Mouse (Mus musculus) forebrain, embryonic 16.5 days (tissue): ENCODE data around the gene Prkca. TPM values are rescaled to one million over a fixed set of nuclear protein-coding genes. Genes with fewer than 3 reads are reported as not detected.

ENCODE experiments used
- ATAC-seq: fragments of 200-750 bp; cut with Nextera tagmentation; 2 replicates; pipeline ENCODE4 v1.8.0; 2017; ENCODE audit warnings: mild to moderate bottlenecking, moderate library complexity
- H3K27ac ChIP-seq: fragments of 300-500 bp; sonication (generic); 2 replicates; pipeline ENCODE4 v1.5.1; 2014; ENCODE audit warnings: low read length, control low read depth
- H3K27me3 ChIP-seq: fragments of 300-500 bp; sonication (generic); replicated peaks from 2 replicates; pipeline ENCODE4 v1.6.1; 2014; ENCODE audit warnings: low read length; ENCODE audit not compliant: control insufficient read depth, insufficient read depth
- H3K36me3 ChIP-seq: fragments of 300-500 bp; sonication (generic); 2 replicates; pipeline ENCODE4 v1.6.1; 2014; ENCODE audit not compliant: control insufficient read depth, insufficient read depth
- H3K4me1 ChIP-seq: fragments of 300-500 bp; sonication (generic); replicated peaks from 2 replicates; pipeline ENCODE4 v1.6.1; 2014; ENCODE audit warnings: low read length; ENCODE audit not compliant: control insufficient read depth, insufficient read depth
- H3K4me2 ChIP-seq: fragments of 300-500 bp; sonication (generic); 2 replicates; pipeline ENCODE4 v1.6.1; 2014; ENCODE audit warnings: mild to moderate bottlenecking, low read length, control low read depth
- H3K4me3 ChIP-seq: fragments of 300-500 bp; sonication (generic); replicated peaks from 2 replicates; pipeline ENCODE4 v1.5.1; 2014; ENCODE audit warnings: mild to moderate bottlenecking, low read length, control low read depth
- H3K9ac ChIP-seq: fragments of 300-500 bp; sonication (generic); replicated peaks from 2 replicates; pipeline ENCODE4 v1.6.1; 2014; ENCODE audit warnings: low read depth, low read length, control low read depth
- H3K9me3 ChIP-seq: fragments of 300-500 bp; sonication (generic); 2 replicates; pipeline ENCODE4 v1.6.1; 2016; ENCODE audit warnings: low read length; ENCODE audit not compliant: control insufficient read depth
- WGBS: fragments of 180-500 bp; shearing (Covaris S2); extraction: QIAGEN DNeasy Blood & Tissue Kit; methylation state at CpG from one replicate; pipeline ENCODE4 v1.1.7; 2014; 5-methylcytosine and 5-hydroxymethylcytosine counted together
- polyA plus RNA-seq: library from polyadenylated mRNA; unstranded; fragments of >200 nt; fragmentation: Nextera tagmentation; extraction: Ambion mirVana; gene quantifications from 2 replicates; pipeline ENCODE4 v1.2.1, GENCODE M21; 2015

Prkca gene
- polyA plus RNA-seq, 1 experiment from 2014 or later = 7.5 TPM

- 91% methylated on average over 10 of the region's 10 CpGs for WGBS
- Histone ChIP-seq H3K9ac (no peak overlapping the region), H3K4me3 (no peak overlapping the region), H3K36me3 (no peaks in the 10 kb centered on the region), H3K9me3 (no peaks in the 10 kb centered on the region), H3K27ac (no peak overlapping the region), H3K27me3 (no peaks in the 10 kb centered on the region), H3K4me1 (0 out of 2 replicates have a peak, but pooled peaks cover 4% of the 10 kb centered on the region), H3K4me2 (no peak overlapping the region)
- no peak for ATAC-seq
Measured at GRCm38 (mm10) chr11:108036339-108036738, 307.4 kb downstream of the Prkca start.

DNA sequence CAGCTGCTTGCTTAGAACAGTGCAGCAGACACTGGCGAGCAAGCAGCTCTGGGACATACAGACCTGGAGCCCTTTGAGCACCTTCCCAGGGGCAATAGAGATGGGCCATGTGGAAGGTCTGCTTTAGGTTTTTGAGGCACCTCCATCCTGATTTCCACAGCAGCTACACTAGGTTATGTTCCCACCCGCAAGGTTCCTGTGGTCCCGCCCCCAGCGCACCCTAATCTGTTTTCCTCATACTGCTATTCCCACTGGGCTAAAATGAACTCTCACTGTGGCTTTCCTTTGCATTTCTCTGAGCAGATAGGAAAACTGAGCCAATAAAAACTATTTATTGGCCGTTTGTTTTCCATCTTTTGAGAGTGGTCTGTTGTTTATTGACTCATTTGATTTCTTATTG is 308.0 kb downstream of the Prkca start:
- no peak overlapping the region for H3K27ac ChIP-seq
- 82% methylated on average over 5 of the region's 5 CpGs for WGBS
- H3K27me3 ChIP-seq = no peaks in the 10 kb centered on the region
- no peak overlapping the region for H3K9ac ChIP-seq
- no peak for ATAC-seq
- 0 out of 2 replicates have a peak, but pooled peaks cover 4% of the 10 kb centered on the region for H3K4me1 ChIP-seq
- no peak overlapping the region for H3K4me3 ChIP-seq
- H3K9me3 ChIP-seq = no peaks in the 10 kb centered on the region
- H3K4me2 ChIP-seq = no peak overlapping the region
- H3K36me3 ChIP-seq = no peaks in the 10 kb centered on the region

DNA sequence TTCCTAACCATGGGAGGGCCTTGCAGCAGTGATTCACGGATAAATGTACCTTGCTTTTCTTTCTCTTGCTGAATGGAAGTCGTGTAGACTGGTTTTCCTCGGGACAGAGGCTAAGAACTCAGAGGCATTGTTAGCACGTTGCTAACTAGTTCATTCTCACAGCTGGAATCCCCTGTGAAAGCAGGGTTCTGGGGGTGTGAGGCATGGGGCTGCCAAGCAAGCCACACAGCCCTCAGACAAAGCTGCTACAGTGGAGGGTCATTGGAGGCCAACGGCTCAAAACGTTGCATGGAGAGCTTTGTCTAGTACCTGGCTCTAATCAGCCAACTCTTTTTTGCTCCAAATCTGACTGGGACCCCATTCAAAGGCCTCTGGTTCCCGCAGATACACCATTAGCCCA is 309.4 kb downstream of the Prkca start:
- H3K9ac ChIP-seq = no peak overlapping the region
- WGBS = 5% methylated on average over 7 of the region's 7 CpGs
- H3K4me2 ChIP-seq = no peak overlapping the region
- ATAC-seq = no peak
- no peaks in the 10 kb centered on the region for H3K9me3 ChIP-seq
- no peaks in the 10 kb centered on the region for H3K36me3 ChIP-seq
- 0 out of 2 replicates have a peak, but pooled peaks cover 4% of the 10 kb centered on the region for H3K4me1 ChIP-seq
- no peaks in the 10 kb centered on the region for H3K27me3 ChIP-seq
- H3K27ac ChIP-seq = no peak overlapping the region
- no peak overlapping the region for H3K4me3 ChIP-seq

GRCm38 (mm10) chr11:108032568-108032967 is 311.2 kb downstream of the Prkca start:
- ATAC-seq = no peak
- H3K4me2 ChIP-seq = no peak overlapping the region
- WGBS = 81% methylated on average over 10 of the region's 10 CpGs

GRCm38 (mm10) chr11:108030956-108031604 is 312.6 kb downstream of the Prkca start:
- ATAC-seq = peak; percentile 71
- H3K4me1 ChIP-seq = no peaks in the 10 kb centered on the region
- H3K9ac ChIP-seq = no peak overlapping the region
- H3K4me3 ChIP-seq = no peak overlapping the region
- 54% methylated on average over 10 of the region's 10 CpGs for WGBS
- no peak overlapping the region for H3K27ac ChIP-seq
- H3K36me3 ChIP-seq = no peaks in the 10 kb centered on the region
- no peaks in the 10 kb centered on the region for H3K9me3 ChIP-seq
- H3K4me2 ChIP-seq = no peak overlapping the region
- no peaks in the 10 kb centered on the region for H3K27me3 ChIP-seq

More at GRCm38 (mm10) chr11:108032568-108032967, 311.2 kb downstream of the Prkca start:
- H3K4me3 ChIP-seq = no peak overlapping the region
- no peaks in the 10 kb centered on the region for H3K4me1 ChIP-seq
- no peak overlapping the region for H3K9ac ChIP-seq
- no peaks in the 10 kb centered on the region for H3K9me3 ChIP-seq
- H3K27ac ChIP-seq = no peak overlapping the region
- H3K36me3 ChIP-seq = no peaks in the 10 kb centered on the region
- H3K27me3 ChIP-seq = no peaks in the 10 kb centered on the region

- no peaks in the 10 kb centered on the region for H3K27me3 ChIP-seq
- no peak overlapping the region for H3K4me2 ChIP-seq
- no peak overlapping the region for H3K9ac ChIP-seq
- no peaks in the 10 kb centered on the region for H3K4me1 ChIP-seq
- no peaks in the 10 kb centered on the region for H3K36me3 ChIP-seq
- WGBS = 87% methylated on average over 11 of the region's 11 CpGs
- no peak overlapping the region for H3K4me3 ChIP-seq
- H3K27ac ChIP-seq = no peak overlapping the region
- no peak for ATAC-seq
- H3K9me3 ChIP-seq = no peaks in the 10 kb centered on the region
Measured at GRCm38 (mm10) chr11:108029321-108029720, 314.4 kb downstream of the Prkca start.

- Histone ChIP-seq H3K9me3 (no peaks in the 10 kb centered on the region), H3K4me1 (peaks cover 2% of the 10 kb centered on the region), H3K4me3 (no peak overlapping the region), H3K27ac (no peak overlapping the region), H3K4me2 (no peak overlapping the region), H3K27me3 (no peaks in the 10 kb centered on the region), H3K36me3 (no peaks in the 10 kb centered on the region), H3K9ac (no peak overlapping the region)
- WGBS = 70% methylated on average over 12 of the region's 12 CpGs
- no peak for ATAC-seq
Measured at GRCm38 (mm10) chr11:108028398-108028797, 315.3 kb downstream of the Prkca start.

GRCm38 (mm10) chr11:108025726-108026425 is 317.9 kb downstream of the Prkca start:
- ATAC-seq = peak; percentile 22; the same call in 1 of the 2 replicates

GRCm38 (mm10) chr11:108023188-108023587 is 320.5 kb downstream of the Prkca start:
- Histone ChIP-seq H3K4me2 (0 out of 2 replicates have a peak overlapping the region, but pooled peaks have one; percentile 16), H3K36me3 (no peaks in the 10 kb centered on the region), H3K4me1 (peaks cover 11% of the 10 kb centered on the region), H3K9me3 (no peaks in the 10 kb centered on the region), H3K27me3 (no peaks in the 10 kb centered on the region), H3K4me3 (no peak overlapping the region), H3K27ac (peak overlapping the region; percentile 51), H3K9ac (no peak overlapping the region)
- WGBS = 46% methylated on average over 14 of the region's 14 CpGs
- ATAC-seq = peak; percentile 88

More at GRCm38 (mm10) chr11:108025726-108026425, 317.9 kb downstream of the Prkca start:
- H3K27ac ChIP-seq = no peak overlapping the region
- H3K4me2 ChIP-seq = no peak overlapping the region
- H3K36me3 ChIP-seq = no peaks in the 10 kb centered on the region
- H3K9ac ChIP-seq = no peak overlapping the region
- no peak overlapping the region for H3K4me3 ChIP-seq
- no peaks in the 10 kb centered on the region for H3K9me3 ChIP-seq
- WGBS = 56% methylated on average over 7 of the region's 7 CpGs
- no peaks in the 10 kb centered on the region for H3K27me3 ChIP-seq
- H3K4me1 ChIP-seq = peaks cover 11% of the 10 kb centered on the region
